Mouse (Mus musculus): ENCODE data around the gene Cog7.

DNA sequence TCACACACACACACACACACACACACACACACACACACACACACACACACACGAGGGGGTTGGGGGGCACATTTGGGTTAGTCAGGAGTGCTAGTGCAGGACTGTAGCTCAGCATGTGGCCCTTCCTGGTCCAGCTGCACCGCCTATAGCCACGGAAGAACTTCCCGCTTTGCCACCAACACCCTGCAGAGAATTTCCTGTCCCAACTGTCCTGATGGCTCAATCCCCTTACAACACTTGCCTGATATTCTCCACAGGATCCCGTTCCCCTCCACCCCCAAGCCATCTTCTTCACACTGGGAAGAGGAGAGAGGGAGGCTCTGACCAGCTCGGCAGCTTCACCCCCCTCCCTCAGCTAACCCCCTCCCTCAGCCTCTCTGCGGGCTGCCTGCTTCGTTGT is 18.9 kb upstream of the Cog7 start:
- no peak for TF ChIP-seq CTCF (IDR thresholded peaks at IDR 0.05; ENCODE audit: low read depth)
- no peak for TF ChIP-seq EP300 (optimal IDR thresholded peaks at IDR 0.05)

Measured in stomach, postnatal 0 days (tissue).